Mouse (Mus musculus) brain, embryonic 14.5 days (tissue): ENCODE data around the gene Myo10. TPM values are rescaled to one million over a fixed set of nuclear protein-coding genes. Genes with fewer than 3 reads are reported as not detected.
A peak's percentile ranks its signal among the peaks of the same experiment; 100 is the strongest.

ENCODE experiments used
- DNase-seq: peaks from one replicate; pipeline ENCODE4 v3.0.0-alpha.2; 2011; ENCODE audit warnings: low read depth
- CTCF ChIP-seq: fragments of 200-500 bp; IDR thresholded peaks from 2 replicates; pipeline ENCODE4 v1.5.1; 2012; ENCODE audit warnings: inconsistent platforms, mild to moderate bottlenecking, moderate library complexity, borderline replicate concordance; ENCODE audit not compliant: insufficient read depth, insufficient read length; ENCODE audit errors: extremely low read depth
- POLR2A ChIP-seq: fragments of 200-500 bp; IDR thresholded peaks from 2 replicates; pipeline ENCODE4 v1.6.1; 2012; ENCODE audit warnings: mild to moderate bottlenecking, inconsistent platforms, borderline replicate concordance; ENCODE audit not compliant: poor library complexity, insufficient read depth, insufficient read length, severe bottlenecking; ENCODE audit errors: extremely low read depth
- polyA plus RNA-seq: library from polyadenylated mRNA; depleted of rRNA; stranded (reverse); fragments of >200 nt; gene quantifications from 2 replicates; pipeline ENCODE4 v1.2.3, GENCODE M21; 2012

Gene Myo10
- polyA plus RNA-seq, 1 experiment = 33.7 TPM

- peak; percentile 71 for DNase-seq
- TF ChIP-seq CTCF = no peak
Measured at GRCm38 (mm10) chr15:25673231-25673980, 51.1 kb downstream of the Myo10 start.

GRCm38 (mm10) chr15:25674099-25674931 lies 52.0 kb downstream of the Myo10 start:
- peak; percentile 66 for DNase-seq
- TF ChIP-seq POLR2A (no peak), CTCF (no peak)

- TF ChIP-seq POLR2A = no peak
- TF ChIP-seq CTCF = no peak
- DNase-seq = no peak
Measured at GRCm38 (mm10) chr15:25674932-25675250, 52.6 kb downstream of the Myo10 start.

- TF ChIP-seq CTCF = no peak
- TF ChIP-seq POLR2A = no peak
- no peak for DNase-seq
Measured at GRCm38 (mm10) chr15:25675359-25675758, 53.0 kb downstream of the Myo10 start.

- DNase-seq = peak; percentile 87
Measured at GRCm38 (mm10) chr15:25676056-25676785, 53.9 kb downstream of the Myo10 start.

GRCm38 (mm10) chr15:25679081-25679480 lies 56.8 kb downstream of the Myo10 start:
- TF ChIP-seq CTCF (no peak), POLR2A (no peak)
- DNase-seq = peak; percentile 79

More at GRCm38 (mm10) chr15:25676056-25676785, 53.9 kb downstream of the Myo10 start:
- TF ChIP-seq CTCF (no peak), POLR2A (no peak)

- no peak for DNase-seq
- TF ChIP-seq POLR2A (no peak), CTCF (no peak)
Measured at GRCm38 (mm10) chr15:25679616-25680015, 57.3 kb downstream of the Myo10 start.

GRCm38 (mm10) chr15:25680269-25680818 lies 58.0 kb downstream of the Myo10 start:
- TF ChIP-seq POLR2A = no peak
- DNase-seq = peak; percentile 76

GRCm38 (mm10) chr15:25682953-25683507 lies 60.7 kb downstream of the Myo10 start:
- DNase-seq = peak; percentile 73
- TF ChIP-seq CTCF (no peak), POLR2A (no peak)

- no peak for DNase-seq
- TF ChIP-seq CTCF (no peak), POLR2A (no peak)
Measured at GRCm38 (mm10) chr15:25685186-25685585, 62.9 kb downstream of the Myo10 start.
